Mouse (Mus musculus): ENCODE data around the gene Gm10392.
"Not testable (repeated sequence)": the region's sequence is repeated elsewhere in the genome, so short reads cannot be mapped to it uniquely, and the experiment has no call there.

Gene Gm10392

DNA sequence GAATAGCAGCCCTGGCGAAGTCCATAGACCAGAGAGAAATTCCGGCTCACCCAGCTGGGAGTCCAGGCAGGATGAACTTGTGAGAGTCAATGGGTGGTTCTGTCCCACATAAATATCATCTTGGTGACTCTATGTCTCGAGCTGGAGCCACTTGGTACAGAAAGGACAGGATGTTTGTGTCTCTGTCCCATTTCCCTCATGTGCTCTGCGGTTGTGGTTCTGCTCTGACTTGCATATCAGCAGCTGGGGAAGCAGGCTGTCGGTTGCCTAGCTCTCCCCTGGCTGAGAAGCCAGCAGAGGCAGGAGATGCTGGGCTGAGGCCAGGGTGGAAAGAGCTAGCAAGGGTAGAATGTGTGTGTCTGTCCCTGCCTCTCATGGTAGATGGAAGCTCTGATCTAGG is at the start of gene Gm10392:
Gene Gm10392, minus strand, starts transcription at position 156 of the 400 bp plus-strand sequence.
- peak; percentile 68 to 80 for DNase-seq (ENCODE audit: low spot score in 2 of 2)

DNA sequence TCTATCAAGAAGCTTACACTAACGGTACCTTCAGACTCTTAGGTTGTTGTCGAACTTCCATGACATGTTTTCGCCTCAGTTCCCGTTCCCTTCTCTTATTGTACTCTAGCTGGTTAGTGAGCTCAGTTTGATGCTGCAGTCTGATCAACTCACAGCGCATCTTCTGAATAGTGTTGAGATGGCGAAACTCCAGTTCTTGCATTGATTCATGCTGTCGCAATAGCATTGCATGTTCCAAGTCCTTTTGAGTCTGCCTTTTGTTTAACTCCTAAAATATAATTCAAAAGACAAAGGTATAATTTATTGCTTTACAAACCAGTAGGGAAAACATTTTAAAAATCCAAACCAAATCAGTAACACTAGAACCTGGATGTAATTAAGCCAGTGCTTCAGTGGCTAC is 26.3 kb upstream of the Gm10392 start:
- no peak for DNase-seq (ENCODE audit: low spot score in 2 of 2)

DNA sequence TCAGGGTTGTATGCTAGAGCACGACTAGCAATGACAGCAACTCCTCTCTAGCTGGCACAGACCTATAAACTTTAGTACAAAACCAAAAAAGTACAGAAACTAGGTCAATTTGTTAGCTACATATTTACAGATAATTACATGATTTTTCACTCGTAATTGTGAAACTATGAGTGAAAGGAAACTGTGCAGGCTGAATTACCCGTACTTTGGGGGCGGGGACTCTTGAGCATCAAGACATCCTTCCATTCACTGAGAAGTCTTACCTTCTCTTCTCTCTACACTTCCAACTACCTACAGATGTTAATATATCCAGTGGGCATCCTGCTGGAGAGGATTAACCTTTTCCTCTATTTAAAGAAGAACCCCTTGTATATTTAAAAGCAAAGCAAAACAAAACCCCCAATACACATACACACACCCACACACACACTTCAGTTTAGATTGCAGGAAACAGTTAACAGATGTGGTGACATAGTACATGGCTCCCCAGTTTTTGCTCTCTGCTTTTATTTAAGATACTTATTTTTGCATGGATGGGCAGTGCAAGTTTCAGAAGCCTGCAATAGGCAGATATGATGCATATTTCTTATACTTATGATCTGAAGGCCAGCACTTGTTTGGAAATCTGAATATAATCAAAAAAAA is 13.3 kb upstream of the Gm10392 start:
- DNase-seq (ENCODE audit: low spot score in 2 of 2) = no peak

DNA sequence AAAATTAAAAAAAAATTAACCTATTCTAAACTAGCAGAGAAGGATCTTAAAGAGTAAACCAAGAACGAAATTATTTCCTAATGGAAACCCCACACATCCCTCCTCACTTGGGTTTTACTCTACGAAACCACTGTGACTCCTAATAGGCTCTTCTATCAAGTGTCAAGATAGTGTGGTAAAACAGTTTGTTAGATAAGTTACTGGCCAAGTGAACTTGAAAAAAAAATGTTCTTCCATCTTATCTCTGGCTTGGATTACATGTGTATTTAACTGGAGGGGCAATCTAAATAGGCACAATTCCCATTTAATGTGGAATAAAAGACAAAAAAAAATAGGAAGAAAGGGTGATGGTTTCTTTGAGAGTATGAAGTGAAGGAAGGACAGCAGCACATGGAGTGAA is 11.9 kb upstream of the Gm10392 start:
- DNase-seq (ENCODE audit: low spot score in 2 of 2) = no peak

DNA sequence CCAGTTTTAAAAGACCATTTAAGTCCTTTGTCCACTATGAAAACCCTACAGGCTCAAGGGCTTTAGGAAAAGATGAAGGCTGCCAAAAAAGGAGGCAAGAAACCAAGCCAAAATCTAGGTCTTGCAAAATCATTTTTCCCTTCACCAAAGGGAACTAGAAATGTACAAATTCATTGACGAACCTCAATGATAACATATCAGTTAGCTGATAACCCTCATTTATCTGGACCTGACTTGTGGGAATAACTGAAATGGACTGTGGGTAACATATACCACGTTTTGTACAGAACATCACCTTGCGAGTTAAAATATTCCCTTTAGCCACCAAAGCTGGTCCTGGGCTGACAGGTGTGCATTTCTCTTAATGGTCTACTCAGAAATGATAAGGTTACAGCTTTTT is 10.6 kb upstream of the Gm10392 start:
- no peak for DNase-seq (ENCODE audit: low spot score in 2 of 2)

DNA sequence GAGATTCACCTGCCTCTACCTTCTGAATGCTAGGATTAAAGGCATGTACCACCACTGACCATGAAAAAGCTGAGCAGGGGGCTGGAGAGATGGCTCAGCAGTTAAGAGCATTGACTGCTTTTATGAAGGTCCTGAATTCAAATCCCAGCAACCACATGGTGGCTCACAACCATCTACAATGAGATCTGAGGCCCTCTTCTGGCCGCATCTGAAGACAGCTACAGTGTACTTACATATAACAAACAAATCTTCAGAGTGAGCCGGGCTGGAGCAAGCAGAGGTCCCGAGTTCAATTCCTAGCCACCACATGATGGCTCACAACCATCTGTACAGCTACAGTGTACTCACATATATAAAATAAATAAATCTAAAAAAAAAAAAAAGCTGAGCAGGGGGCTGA is 9.4 kb upstream of the Gm10392 start:
- DNase-seq (ENCODE audit: low spot score in 2 of 2) = not testable (repeated sequence)

DNA sequence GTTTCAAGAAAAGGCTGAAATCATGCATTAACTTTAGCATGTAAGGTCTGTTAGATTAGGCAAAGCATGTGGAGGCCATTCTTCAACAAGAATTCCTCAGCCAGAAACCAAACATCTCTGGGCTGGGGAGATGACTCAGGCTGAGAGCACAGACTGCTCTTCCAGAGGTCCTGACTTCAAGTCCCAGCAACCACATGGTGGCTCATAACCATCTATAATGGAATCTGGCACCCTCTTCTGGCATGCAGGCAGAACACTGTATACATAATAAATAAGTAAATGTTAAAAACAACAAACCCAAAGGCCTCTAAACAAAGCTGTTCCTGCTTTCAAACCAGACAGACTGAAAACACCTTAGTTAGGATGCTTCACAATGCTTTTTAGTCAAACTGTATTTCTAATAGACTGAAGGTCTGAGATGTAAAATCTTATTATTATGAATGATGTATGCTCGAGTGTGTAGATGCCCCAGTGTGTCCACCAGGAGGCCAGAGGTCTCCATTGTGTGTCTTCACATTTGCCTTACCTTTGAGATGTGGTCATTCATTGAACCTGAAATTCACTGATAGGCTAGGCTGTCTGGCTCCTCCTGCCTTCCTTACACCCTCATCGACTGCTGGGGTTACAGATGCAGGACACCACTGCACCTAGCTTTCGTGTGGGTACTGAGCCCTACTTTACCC is 6.9 kb upstream of the Gm10392 start:
- DNase-seq (ENCODE audit: low spot score in 2 of 2) = no peak

DNA sequence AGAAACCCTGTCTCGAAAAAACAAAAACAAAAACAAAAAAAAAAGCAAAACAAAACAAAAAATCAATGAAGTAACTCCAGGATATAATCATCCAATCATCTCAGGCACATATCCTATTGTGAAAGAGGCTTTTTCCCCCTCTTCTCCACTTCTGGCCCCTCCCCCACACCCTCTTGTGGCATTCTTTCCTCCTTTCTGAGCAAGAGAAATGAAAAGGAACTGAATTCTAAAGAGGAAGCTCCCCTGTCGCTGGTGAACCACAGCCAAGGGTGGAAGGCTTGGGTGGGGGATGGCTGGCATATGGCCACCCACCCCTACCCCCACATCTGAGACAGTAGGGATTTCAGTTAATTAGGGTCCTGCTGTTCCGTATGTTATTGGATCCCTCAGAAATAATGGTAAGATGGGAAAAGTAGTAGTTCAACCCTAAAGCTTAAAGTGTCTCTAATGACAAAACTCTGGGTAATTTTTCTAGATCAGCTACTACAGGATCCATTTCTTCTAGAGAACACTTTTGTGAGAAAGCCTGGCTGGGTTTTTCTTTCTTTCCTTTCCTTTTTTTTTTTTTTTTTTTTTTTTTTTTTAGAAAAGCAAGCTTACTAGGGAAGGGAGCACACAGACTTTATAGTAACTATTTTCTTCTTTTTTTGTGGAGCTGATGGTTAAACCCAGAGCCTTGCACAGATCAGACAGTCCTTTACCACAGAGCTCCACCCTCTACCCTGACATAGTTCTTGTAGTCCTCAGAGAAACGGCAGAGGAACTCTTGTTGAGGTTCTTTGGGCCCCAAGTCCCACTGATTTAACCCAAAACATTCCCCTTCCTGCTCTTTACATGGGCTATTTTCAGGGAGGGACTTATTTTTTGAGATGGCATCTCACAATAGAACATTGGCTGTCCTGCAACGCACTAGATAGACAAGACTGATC is 1.9 kb upstream of the Gm10392 start:
- no peak for DNase-seq (ENCODE audit: low spot score in 2 of 2)

DNA sequence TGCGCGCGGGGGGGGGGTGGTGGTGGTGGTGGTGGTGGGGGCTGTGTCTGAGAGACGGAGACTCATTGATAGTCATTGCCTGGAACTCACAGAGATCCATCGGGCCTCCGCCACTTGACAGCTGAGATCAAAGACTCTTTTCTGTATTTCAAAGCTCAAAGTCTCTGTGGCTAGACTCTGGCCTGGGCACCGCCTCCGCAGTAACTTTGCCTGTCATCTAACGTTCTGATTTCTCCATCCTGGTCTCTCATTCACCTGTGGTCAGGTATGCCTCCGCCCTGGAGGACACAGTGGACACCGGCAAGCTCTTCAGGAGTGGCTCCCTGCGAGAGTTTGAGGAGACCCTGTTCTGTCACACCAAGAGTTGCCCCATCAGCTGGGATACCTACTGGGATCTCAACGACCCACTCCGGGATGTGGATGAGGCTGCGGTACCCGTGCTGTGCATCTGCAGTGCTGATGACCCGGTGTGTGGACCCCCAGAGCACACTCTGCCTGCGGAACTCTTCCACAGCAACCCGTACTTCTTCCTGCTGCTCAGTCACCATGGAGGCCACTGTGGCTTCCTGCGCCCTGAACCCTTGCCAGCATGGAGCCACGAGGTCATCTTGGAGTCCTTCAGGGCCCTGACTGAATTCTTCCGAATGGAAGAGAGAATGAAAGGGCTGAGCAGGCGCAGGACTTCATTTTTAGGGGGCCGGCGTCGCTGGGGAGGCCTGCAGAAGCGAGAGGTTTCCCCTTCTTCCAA is 773 bp downstream of the Gm10392 start:
- DNase-seq (ENCODE audit: low spot score in 2 of 2) = no peak

DNA sequence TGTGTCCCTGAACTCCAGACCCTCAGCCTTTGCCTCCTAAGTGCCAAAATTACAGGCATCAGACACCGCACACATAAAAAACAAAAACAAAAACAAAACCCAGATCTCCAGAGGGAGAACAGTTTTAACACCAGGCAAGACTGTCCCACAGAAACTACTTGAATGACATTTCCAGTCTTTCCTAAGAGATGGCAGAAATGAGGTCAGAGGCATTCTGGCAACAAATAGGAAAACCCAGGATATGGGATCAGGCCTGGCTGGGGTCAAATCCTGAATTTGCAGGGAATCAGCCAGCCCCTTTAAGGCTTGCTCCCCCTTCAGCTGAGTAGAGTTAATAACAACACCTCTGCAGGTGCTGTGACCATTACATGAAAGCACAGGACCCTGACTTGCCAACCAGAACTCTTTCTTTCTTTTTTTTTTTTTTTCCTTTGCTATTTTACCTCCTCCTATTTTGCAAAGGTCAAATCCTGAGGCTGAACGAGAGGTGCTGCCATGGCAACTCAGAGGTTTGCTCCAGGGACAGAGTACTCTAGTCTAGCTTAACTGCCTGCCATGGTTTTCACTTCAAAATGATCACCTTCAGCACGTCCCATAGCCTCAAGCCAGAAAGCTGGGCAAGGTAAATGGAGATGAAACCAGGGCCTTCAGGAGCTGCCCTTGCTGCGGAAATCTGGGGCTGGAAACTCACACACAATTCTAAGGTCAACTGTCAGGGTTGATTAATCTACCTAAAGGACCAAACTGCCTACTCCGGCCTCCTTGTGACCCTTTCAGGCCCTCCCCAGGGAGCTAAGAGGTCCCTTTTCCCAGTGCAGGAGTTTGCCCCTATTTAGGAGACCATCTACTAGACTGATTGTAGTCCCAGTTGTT is 2.2 kb downstream of the Gm10392 start:
- DNase-seq (ENCODE audit: low spot score in 2 of 2) = no peak

DNA sequence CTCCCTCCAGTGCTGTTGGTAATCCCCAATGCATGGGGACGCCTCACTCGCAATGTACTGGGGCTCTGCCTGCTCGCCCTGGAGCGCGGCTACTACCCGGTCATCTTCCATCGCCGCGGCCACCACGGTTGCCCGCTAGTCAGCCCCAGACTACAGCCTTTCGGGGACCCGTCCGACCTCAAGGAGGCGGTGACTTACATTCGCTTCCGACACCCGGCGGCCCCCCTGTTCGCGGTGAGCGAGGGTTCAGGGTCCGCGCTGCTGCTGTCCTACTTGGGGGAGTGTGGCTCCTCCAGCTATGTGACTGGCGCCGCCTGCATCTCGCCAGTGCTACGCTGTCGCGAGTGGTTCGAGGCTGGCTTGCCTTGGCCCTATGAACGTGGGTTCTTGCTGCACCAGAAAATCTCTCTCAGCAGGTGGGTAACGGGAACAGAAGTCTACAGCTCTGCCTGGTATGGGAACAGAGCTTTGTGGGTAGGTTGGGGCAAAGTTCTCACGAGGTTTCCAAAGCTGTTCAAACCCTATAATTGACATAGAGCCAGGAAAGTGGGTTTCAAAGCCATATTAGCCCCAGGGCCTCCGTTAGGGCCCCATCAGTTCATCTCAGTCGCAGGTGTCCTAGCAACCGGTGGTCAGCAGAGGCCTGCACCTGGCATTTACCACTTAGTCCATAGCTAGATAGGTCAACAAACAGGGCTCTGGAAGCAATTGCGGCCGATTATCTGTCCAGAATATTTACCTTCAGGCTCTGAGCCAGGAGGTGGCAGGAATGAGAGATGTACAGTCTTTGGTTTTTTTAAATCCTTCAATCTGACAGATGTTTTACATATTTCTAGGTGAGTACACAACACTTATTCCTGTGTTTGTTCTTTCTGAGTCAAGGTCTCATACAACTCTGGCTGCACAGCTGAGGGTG is 3.1 kb downstream of the Gm10392 start, which contains the start of gene Trp53i13:
Gene Trp53i13, minus strand, starts transcription at position 344 of the 916 bp plus-strand sequence.
- peak in 1 of 2 experiments; percentile 41 for DNase-seq (ENCODE audit: low spot score in 2 of 2)

DNA sequence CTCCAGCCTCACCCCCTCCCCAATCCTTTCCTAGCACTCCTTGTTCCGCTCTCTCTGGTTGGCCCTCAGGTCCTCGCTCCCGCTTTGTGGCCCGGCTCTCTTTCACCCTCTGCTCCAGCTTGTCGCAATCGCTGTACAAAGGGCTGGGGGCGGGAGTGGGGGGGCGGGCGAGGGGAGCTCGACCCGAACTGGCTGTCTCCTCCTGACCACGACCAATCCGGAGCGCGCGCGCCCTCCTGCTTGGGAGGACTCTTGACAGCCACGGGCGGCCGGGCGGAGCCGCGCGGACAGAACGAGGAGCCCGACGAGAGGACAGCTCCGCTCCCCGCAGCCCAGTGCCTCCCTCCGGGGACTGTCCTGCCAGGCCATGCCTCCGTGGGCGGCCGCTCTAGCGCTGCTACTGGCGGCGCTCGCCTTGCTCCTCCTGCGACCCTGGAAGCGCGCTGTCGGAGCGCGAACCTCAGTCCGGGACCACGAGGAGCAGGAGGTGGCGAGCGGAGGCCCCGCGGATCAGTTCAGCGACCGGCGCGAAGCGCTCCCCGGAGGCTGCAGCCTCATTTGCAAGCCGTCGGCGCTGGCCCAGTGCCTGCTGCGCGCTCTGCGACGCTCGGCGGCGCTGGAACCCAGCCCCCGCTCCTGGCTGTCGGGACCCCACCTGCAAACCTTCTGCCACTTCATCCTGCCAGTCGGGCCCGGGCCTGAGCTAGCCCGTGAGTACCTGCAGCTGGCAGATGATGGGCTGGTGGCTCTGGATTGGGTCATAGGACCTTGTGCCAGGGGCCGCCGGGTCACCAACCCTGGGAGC is 4.0 kb downstream of the Gm10392 start, which contains the start of gene Abhd15:
Gene Abhd15, plus strand, starts transcription at position 290 of the 805 bp plus-strand sequence.
- no peak for DNase-seq (ENCODE audit: low spot score in 2 of 2)

DNA sequence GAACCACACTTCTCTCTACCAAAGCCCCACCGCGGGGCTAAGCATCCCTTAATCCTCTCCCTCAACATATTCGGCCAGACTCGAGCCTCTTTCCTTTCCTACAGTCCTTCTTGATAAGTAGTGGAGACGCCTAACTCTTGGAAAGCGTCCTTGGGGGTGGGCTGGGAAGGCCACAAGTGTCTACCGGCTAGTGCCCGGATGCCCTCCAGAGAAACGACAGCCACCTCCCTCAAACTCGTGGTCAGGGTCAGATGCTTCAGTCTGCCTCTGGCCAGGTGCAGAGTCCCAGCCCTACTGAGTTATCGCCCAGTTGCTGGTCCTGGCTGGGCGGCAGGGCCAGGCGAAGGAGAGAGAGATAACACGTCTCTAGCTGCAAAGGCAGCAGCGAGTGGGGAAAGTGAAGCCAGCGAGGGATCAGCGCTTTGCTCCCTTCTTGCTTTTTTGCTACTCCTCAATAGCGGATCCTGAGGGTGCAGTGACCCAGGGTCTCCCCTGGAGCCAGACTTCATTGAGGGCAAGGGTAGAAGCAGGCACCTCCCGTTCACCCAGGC is 4.6 kb downstream of the Gm10392 start:
- DNase-seq (ENCODE audit: low spot score in 2 of 2) = peak in 1 of 2 experiments; percentile 25

DNA sequence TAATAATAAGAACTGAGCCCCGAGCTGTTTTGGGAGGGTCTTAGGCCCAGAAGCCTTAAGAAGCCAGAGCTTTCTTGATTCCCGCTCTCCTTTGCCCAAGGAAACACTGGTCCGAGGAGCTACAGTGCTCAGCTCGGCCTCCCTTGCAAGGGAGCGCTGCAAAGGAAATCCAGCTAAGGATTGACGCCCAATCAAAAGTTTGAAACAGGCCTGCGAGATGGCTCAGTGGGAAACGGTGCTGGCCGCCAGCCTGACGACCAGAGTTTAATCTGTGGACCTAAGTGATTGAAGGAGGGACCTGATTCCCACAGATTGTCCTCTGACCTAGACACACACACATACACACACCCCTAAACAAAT is 5.2 kb downstream of the Gm10392 start:
- DNase-seq (ENCODE audit: low spot score in 2 of 2) = no peak

DNA sequence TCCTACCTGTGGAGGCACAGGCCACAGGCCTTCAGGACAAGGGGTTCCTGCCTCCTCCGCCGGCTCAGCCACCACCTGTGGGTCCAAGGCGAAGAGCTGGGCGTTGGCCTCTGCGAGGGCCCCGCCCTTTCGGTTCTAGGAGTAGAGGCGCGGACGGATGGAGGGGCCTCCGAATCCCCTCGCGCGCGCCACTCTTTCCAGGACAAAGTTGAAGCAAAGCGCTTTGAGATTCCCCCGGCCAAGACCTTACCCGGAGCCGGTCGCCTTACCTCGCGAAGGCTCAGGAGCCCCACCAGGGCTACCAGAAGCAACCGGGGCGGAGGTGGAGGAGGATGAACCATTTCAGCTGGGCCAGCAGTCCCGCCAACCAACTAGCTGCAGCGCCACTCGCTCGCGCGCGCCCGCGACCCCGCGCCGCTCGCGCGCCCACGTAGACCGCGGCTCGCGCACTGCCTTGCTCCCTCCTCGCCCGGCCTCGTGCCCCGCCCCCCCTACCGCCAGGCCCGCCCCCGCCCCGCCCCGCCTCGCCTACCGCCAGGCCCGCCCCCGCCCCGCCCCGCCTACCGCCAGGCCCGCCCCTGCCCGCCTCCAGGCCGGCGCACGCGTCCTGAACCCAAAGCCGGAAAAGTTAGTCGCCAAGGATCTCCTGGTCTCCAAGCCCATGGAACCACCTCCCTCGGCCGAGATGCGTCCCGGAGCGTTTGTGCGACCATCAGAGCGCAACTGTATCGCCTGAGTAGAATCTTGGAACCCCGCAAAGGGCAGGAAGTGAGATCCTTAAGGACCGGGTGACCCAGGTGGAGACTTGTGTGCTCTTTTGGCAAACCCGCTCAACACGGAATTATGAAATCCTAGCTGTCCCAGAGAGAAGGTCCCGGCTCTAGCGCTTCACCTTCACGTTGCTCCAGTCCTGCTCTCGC is 5.8 kb downstream of the Gm10392 start:
- DNase-seq (ENCODE audit: low spot score in 2 of 2) = peak; percentile 75 to 86

DNA sequence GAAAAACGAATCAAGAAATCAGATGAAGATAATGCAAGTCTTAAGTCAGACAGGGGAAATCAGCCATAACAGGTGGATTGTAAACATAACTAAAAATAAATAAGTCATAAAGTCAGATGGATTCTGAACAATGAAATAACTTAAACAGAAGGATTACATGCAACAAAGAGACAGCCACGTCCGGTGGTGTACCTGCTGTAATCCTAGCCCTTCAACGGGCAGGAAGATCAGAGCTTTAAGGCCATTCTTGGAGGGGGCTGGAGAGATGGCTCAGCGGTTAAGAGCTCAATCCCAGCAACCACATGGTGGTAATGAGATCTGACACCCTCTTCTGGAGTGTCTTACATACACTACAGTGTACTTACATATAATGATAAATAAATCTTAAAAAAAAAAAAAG is 7.7 kb downstream of the Gm10392 start:
- no peak for DNase-seq (ENCODE audit: low spot score in 2 of 2)

All from natural killer cell, adult 2 months (primary cell).